Mouse (Mus musculus): ENCODE measurements around the gene Rnaseh2b.

DNA sequence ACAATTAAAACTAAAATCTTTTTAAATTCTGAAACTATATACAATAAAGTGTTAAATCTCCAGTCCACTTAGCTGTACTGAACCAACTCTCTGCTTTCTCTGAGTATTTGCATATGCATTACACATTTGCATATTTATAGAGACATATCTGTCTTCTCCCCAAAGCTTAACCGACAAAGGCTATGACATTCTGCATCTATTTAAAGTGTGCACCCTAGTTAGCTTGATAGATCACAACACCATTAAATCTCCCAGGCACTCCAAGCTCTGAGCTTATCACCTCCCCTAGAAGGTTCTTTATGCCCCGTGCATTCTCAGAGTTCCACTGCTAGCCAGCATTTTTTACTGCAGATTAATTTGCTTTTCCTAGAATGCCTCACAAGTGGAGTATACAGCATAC, 16.6 kb downstream of the Rnaseh2b start:
- TF ChIP-seq CTCF (IDR thresholded peaks at IDR 0.05; ENCODE audit: low read depth, low read length) (no peak), POLR2A (IDR thresholded peaks at IDR 0.05; ENCODE audit: insufficient read depth, low read length) (no peak)
